Mouse (Mus musculus) testis, adult 2 months (tissue): ENCODE data around the gene Snrnp27.

Source experiments
- CTCF ChIP-seq: fragments of 200-500 bp; IDR thresholded peaks from 2 replicates; pipeline ENCODE4 v1.5.1; 2012; ENCODE audit warnings: low read depth, mild to moderate bottlenecking, inconsistent platforms, low read length, moderate library complexity; ENCODE audit not compliant: control insufficient read depth, insufficient read depth, insufficient replicate concordance
- POLR2A ChIP-seq: fragments of 200-500 bp; IDR thresholded peaks from 2 replicates; pipeline ENCODE4 v1.6.1; 2012; ENCODE audit warnings: low read depth, mild to moderate bottlenecking, inconsistent platforms, low read length, moderate library complexity; ENCODE audit not compliant: control insufficient read depth

GRCm38 (mm10) chr6:86689671-86690070 lies 5.3 kb upstream of the Snrnp27 start:
- no peak for TF ChIP-seq POLR2A
- no peak for TF ChIP-seq CTCF
